Mouse (Mus musculus) thymus, postnatal 14 days (tissue): ENCODE data around the gene Efna4.

ENCODE experiments used
- DNase-seq: peaks from one replicate; pipeline ENCODE4 v3.0.0; 2021

Gene Efna4

GRCm38 (mm10) chr3:89337721-89338578 is at the start of gene Efna4:
TSS of gene Efna4 (minus strand) at chr3:89338028.
- DNase-seq: peak; percentile 71

- peak; percentile 65 for DNase-seq
Measured at GRCm38 (mm10) chr3:89386438-89387420, 48.9 kb upstream of the Efna4 start.

GRCm38 (mm10) chr3:89385451-89385850 is 47.6 kb upstream of the Efna4 start:
- DNase-seq: peak; percentile 76

- no peak for DNase-seq
Measured at GRCm38 (mm10) chr3:89384331-89385076, 46.7 kb upstream of the Efna4 start.

GRCm38 (mm10) chr3:89383651-89384255 is 45.9 kb upstream of the Efna4 start:
- no peak for DNase-seq

- DNase-seq: no peak
Measured at GRCm38 (mm10) chr3:89382950-89383349, 45.1 kb upstream of the Efna4 start.

GRCm38 (mm10) chr3:89382033-89382882 is 44.4 kb upstream of the Efna4 start:
- DNase-seq: no peak

GRCm38 (mm10) chr3:89381233-89381632 is 43.4 kb upstream of the Efna4 start:
- DNase-seq: no peak

GRCm38 (mm10) chr3:89380711-89381110 is 42.9 kb upstream of the Efna4 start:
- DNase-seq: no peak

- no peak for DNase-seq
Measured at GRCm38 (mm10) chr3:89380291-89380690, 42.5 kb upstream of the Efna4 start.

- DNase-seq: peak; percentile 71
Measured at GRCm38 (mm10) chr3:89379388-89380131, 41.7 kb upstream of the Efna4 start.

GRCm38 (mm10) chr3:89378394-89379067 is 40.7 kb upstream of the Efna4 start:
- DNase-seq: peak; percentile 81

GRCm38 (mm10) chr3:89377831-89378230 is 40.0 kb upstream of the Efna4 start:
- no peak for DNase-seq

GRCm38 (mm10) chr3:89373581-89374231 is 35.9 kb upstream of the Efna4 start:
- DNase-seq: no peak

- DNase-seq: no peak
Measured at GRCm38 (mm10) chr3:89367338-89367737, 29.5 kb upstream of the Efna4 start.

- DNase-seq: no peak
Measured at GRCm38 (mm10) chr3:89365486-89366414, 27.9 kb upstream of the Efna4 start.

GRCm38 (mm10) chr3:89365153-89365485 is 27.3 kb upstream of the Efna4 start, which contains the start of gene Dcst1:
TSS of gene Dcst1 (minus strand) at chr3:89365253.
- no peak for DNase-seq

- no peak for DNase-seq
Measured at GRCm38 (mm10) chr3:89364631-89365030, 26.8 kb upstream of the Efna4 start.
